Mouse (Mus musculus): ENCODE data around the gene Moap1. TPM values are rescaled to one million over a fixed set of nuclear protein-coding genes. Genes with fewer than 3 reads are reported as not detected.

Moap1 gene
- 5.9 TPM for polyA plus RNA-seq (2012; fragmentation: generic; extraction: Trizol)

GRCm38 (mm10) chr12:102743589-102744574 lies at the start of gene Moap1, which contains the start of gene Tmem251:
TSS of gene Moap1 (minus strand) at chr12:102743661.
TSS of gene Tmem251 (plus strand) at chr12:102743762.
- peak within 1 kb of the TSS; percentile 49 for H3K4me3 ChIP-seq
- H3K4me2 ChIP-seq (ENCODE audit: low read depth): peak within 1 kb of the TSS; percentile 93
- H3ac ChIP-seq (ENCODE audit: control insufficient read depth, insufficient read length): peak within 1 kb of the TSS; percentile 45
- no peaks in the 10 kb centered on the region for H3K36me3 ChIP-seq (ENCODE audit: control insufficient read depth, insufficient read depth)
- peaks cover 42% of the 10 kb centered on the region for H3K79me2 ChIP-seq (ENCODE audit: control insufficient read depth, insufficient read depth)
- H3K27me3 ChIP-seq (ENCODE audit: control insufficient read depth, insufficient read depth, insufficient read length): no peaks in the 10 kb centered on the region
- TF ChIP-seq POLR2AphosphoS2 (IDR thresholded peaks at IDR 0.05; ENCODE audit: insufficient read length, low read depth) (peak; percentile 87), E2F4 (IDR thresholded peaks at IDR 0.05; ENCODE audit: insufficient read depth) (peak; percentile 51), TCF12 (IDR thresholded peaks at IDR 0.05; ENCODE audit: insufficient read depth, poor library complexity, severe bottlenecking) (no peak), USF1 (IDR thresholded peaks at IDR 0.05; ENCODE audit: low read depth) (no peak), MYOD1 (IDR thresholded peaks at IDR 0.05; ENCODE audit: control insufficient read depth in 1 of 3, insufficient read length in 2 of 3, low read depth in 2 of 3) (peak in 1 of 3 experiments; percentile 3), POLR2A (IDR thresholded peaks at IDR 0.05; ENCODE audit: insufficient read length, low read depth) (peak; percentile 79)

- Histone ChIP-seq H3K27me3 (ENCODE audit: control insufficient read depth, insufficient read depth, insufficient read length) (no peaks in the 10 kb centered on the region), H3ac (ENCODE audit: control insufficient read depth, insufficient read length) (no peak overlapping the region), H3K4me2 (ENCODE audit: low read depth) (no peak overlapping the region), H3K79me2 (ENCODE audit: control insufficient read depth, insufficient read depth) (no peaks in the 10 kb centered on the region), H3K4me3 (no peak overlapping the region), H3K36me3 (ENCODE audit: control insufficient read depth, insufficient read depth) (peaks cover 32% of the 10 kb centered on the region)
- TF ChIP-seq E2F4 (IDR thresholded peaks at IDR 0.05; ENCODE audit: insufficient read depth) (no peak), TCF3 (IDR thresholded peaks at IDR 0.05; ENCODE audit: insufficient read length, low read depth) (no peak), MAX (IDR thresholded peaks at IDR 0.05; ENCODE audit: low read depth) (no peak), SRF (IDR thresholded peaks at IDR 0.05; ENCODE audit: control insufficient read depth, insufficient read length, low read depth) (no peak), MYOG (IDR thresholded peaks at IDR 0.05; ENCODE audit: control insufficient read depth in 1 of 3, insufficient read depth in 1 of 3, insufficient read length in 2 of 3, low read depth in 2 of 3) (no peak), CEBPB (IDR thresholded peaks at IDR 0.05; ENCODE audit: insufficient read depth, poor library complexity, severe bottlenecking) (no peak), MYOD1 (IDR thresholded peaks at IDR 0.05; ENCODE audit: control insufficient read depth in 1 of 3, insufficient read length in 2 of 3, low read depth in 2 of 3) (no peak), TCF12 (IDR thresholded peaks at IDR 0.05; ENCODE audit: insufficient read depth, poor library complexity, severe bottlenecking) (no peak)
Measured at GRCm38 (mm10) chr12:102787927-102788326, 44.5 kb upstream of the Moap1 start.

- Histone ChIP-seq H3K79me2 (ENCODE audit: control insufficient read depth, insufficient read depth) (no peaks in the 10 kb centered on the region), H3K36me3 (ENCODE audit: control insufficient read depth, insufficient read depth) (peaks cover 29% of the 10 kb centered on the region), H3K4me3 (no peak overlapping the region), H3K4me2 (ENCODE audit: low read depth) (no peak overlapping the region), H3ac (ENCODE audit: control insufficient read depth, insufficient read length) (no peak overlapping the region), H3K27me3 (ENCODE audit: control insufficient read depth, insufficient read depth, insufficient read length) (no peaks in the 10 kb centered on the region)
- TF ChIP-seq MYOG (IDR thresholded peaks at IDR 0.05; ENCODE audit: control insufficient read depth in 1 of 3, insufficient read depth in 1 of 3, insufficient read length in 2 of 3, low read depth in 2 of 3) (no peak), MAX (IDR thresholded peaks at IDR 0.05; ENCODE audit: low read depth) (no peak), REST (IDR thresholded peaks at IDR 0.05; ENCODE audit: insufficient read depth, insufficient read length) (no peak), SRF (IDR thresholded peaks at IDR 0.05; ENCODE audit: control insufficient read depth, insufficient read length, low read depth) (no peak), MYOD1 (IDR thresholded peaks at IDR 0.05; ENCODE audit: control insufficient read depth in 1 of 3, insufficient read length in 2 of 3, low read depth in 2 of 3) (no peak), USF1 (IDR thresholded peaks at IDR 0.05; ENCODE audit: low read depth) (no peak), CEBPB (IDR thresholded peaks at IDR 0.05; ENCODE audit: insufficient read depth, poor library complexity, severe bottlenecking) (no peak), POLR2A (IDR thresholded peaks at IDR 0.05; ENCODE audit: insufficient read length, low read depth) (no peak), TCF3 (IDR thresholded peaks at IDR 0.05; ENCODE audit: insufficient read length, low read depth) (no peak), E2F4 (IDR thresholded peaks at IDR 0.05; ENCODE audit: insufficient read depth) (no peak), TCF12 (IDR thresholded peaks at IDR 0.05; ENCODE audit: insufficient read depth, poor library complexity, severe bottlenecking) (no peak), POLR2AphosphoS2 (IDR thresholded peaks at IDR 0.05; ENCODE audit: insufficient read length, low read depth) (no peak)
Measured at GRCm38 (mm10) chr12:102785593-102785985, 42.1 kb upstream of the Moap1 start.

- Histone ChIP-seq H3ac (ENCODE audit: control insufficient read depth, insufficient read length) (no peak overlapping the region), H3K4me3 (no peak overlapping the region), H3K4me2 (ENCODE audit: low read depth) (no peak overlapping the region), H3K36me3 (ENCODE audit: control insufficient read depth, insufficient read depth) (peaks cover 29% of the 10 kb centered on the region), H3K27me3 (ENCODE audit: control insufficient read depth, insufficient read depth, insufficient read length) (no peaks in the 10 kb centered on the region), H3K79me2 (ENCODE audit: control insufficient read depth, insufficient read depth) (no peaks in the 10 kb centered on the region)
- TF ChIP-seq MYOD1 (IDR thresholded peaks at IDR 0.05; ENCODE audit: control insufficient read depth in 1 of 3, insufficient read length in 2 of 3, low read depth in 2 of 3) (no peak), POLR2AphosphoS2 (IDR thresholded peaks at IDR 0.05; ENCODE audit: insufficient read length, low read depth) (no peak), USF1 (IDR thresholded peaks at IDR 0.05; ENCODE audit: low read depth) (no peak), TCF12 (IDR thresholded peaks at IDR 0.05; ENCODE audit: insufficient read depth, poor library complexity, severe bottlenecking) (no peak), TCF3 (IDR thresholded peaks at IDR 0.05; ENCODE audit: insufficient read length, low read depth) (no peak)
Measured at GRCm38 (mm10) chr12:102784899-102785592, 41.6 kb upstream of the Moap1 start.
